Mouse (Mus musculus) liver, adult 2 months (tissue): Measurements from ENCODE around the gene Dock6. TPM values are rescaled to one million over a fixed set of nuclear protein-coding genes. Genes with fewer than 3 reads are reported as not detected.
A peak's percentile ranks its signal among the peaks of the same experiment; 100 is the strongest.
"Not testable (repeated sequence)": the region's sequence is repeated elsewhere in the genome, so short reads cannot be mapped to it uniquely, and the experiment has no call there.

Source experiments
- DNase-seq: peaks from one replicate; pipeline ENCODE4 v3.0.0-alpha.2; 2011; ENCODE audit warnings: low read depth, low spot score; ENCODE audit errors: extremely low read depth
- H3K27ac ChIP-seq: fragments of 200-500 bp; replicated peaks from 2 replicates; pipeline ENCODE4 v1.5.1; 2012; ENCODE audit warnings: low read depth, mild to moderate bottlenecking, control low read depth, inconsistent platforms, low read length; ENCODE audit not compliant: insufficient read depth
- H3K27me3 ChIP-seq: fragments of 200-500 bp; 2 replicates; pipeline ENCODE4 v1.6.1; 2012; ENCODE audit warnings: mild to moderate bottlenecking, moderate library complexity, low read length, inconsistent platforms; ENCODE audit not compliant: control insufficient read depth, insufficient read depth
- H3K36me3 ChIP-seq: fragments of 200-500 bp; 2 replicates; pipeline ENCODE4 v1.6.1; 2012; ENCODE audit warnings: low read length, inconsistent platforms; ENCODE audit not compliant: control insufficient read depth, insufficient read depth
- H3K4me1 ChIP-seq: fragments of 200-500 bp; 2 replicates; pipeline ENCODE4 v1.6.1; 2011; ENCODE audit warnings: low read length; ENCODE audit not compliant: control insufficient read depth, insufficient read depth
- H3K4me3 ChIP-seq: fragments of 200-500 bp; 2 replicates; pipeline ENCODE4 v1.5.1; 2011; ENCODE audit warnings: low read depth, mild to moderate bottlenecking, control low read depth, low read length, moderate library complexity; ENCODE audit not compliant: insufficient read depth
- H3K79me2 ChIP-seq: fragments of 200-500 bp; 2 replicates; pipeline ENCODE4 v1.6.1; 2012; ENCODE audit warnings: inconsistent platforms, mild to moderate bottlenecking, low read length, moderate library complexity; ENCODE audit not compliant: control insufficient read depth, insufficient read depth
- H3K9ac ChIP-seq: fragments of 200-500 bp; 2 replicates; pipeline ENCODE4 v1.6.1; 2012; ENCODE audit warnings: low read depth, mild to moderate bottlenecking, control low read depth, inconsistent platforms, low read length
- CTCF ChIP-seq: fragments of 200-500 bp; IDR thresholded peaks from 2 replicates; pipeline ENCODE4 v1.5.1; 2011; ENCODE audit warnings: low read depth, low read length, control low read depth
- POLR2A ChIP-seq: fragments of 200-500 bp; IDR thresholded peaks from 2 replicates; pipeline ENCODE4 v1.6.1; 2011; ENCODE audit warnings: low read length, control low read depth; ENCODE audit not compliant: insufficient read depth; ENCODE audit errors: extremely low read depth
- WGBS: fragments of 180-500 bp; shearing (Covaris S2); methylation state at CpG from one replicate; pipeline ENCODE4 v1.1.7; 2018; 5-methylcytosine and 5-hydroxymethylcytosine counted together
- polyA plus RNA-seq: library from polyadenylated mRNA; depleted of rRNA; stranded (reverse); fragments of >200 nt; gene quantifications from 2 replicates; pipeline ENCODE4 v1.2.3, GENCODE M21; 2012
- total RNA-seq: library from RNA; depleted of rRNA; stranded (reverse); fragments of >200 nt; gene quantifications from 2 replicates; pipeline ENCODE4 v1.2.3, GENCODE M21; 2014

The Dock6 gene
- total and polyA plus RNA-seq, 2 experiments, result 8.5 to 33.9 TPM

- 45% methylated on average over 8 of the region's 8 CpGs for WGBS
These were observed 59.8 kb downstream of the Dock6 start for GRCm38 (mm10) chr9:21792644-21793043.

GRCm38 (mm10) chr9:21791861-21792260 lies 60.6 kb downstream of the Dock6 start:
- Histone ChIP-seq H3K4me1 (peaks cover 10% of the 10 kb centered on the region), H3K27me3 (no peaks in the 10 kb centered on the region), H3K79me2 (peaks cover 34% of the 10 kb centered on the region), H3K36me3 (peaks cover 4% of the 10 kb centered on the region; the same call in 1 of the 2 replicates), H3K4me3 (no peak overlapping the region), H3K9ac (no peak overlapping the region), H3K27ac (no peak overlapping the region)
- DNase-seq, result peak; percentile 34
- TF ChIP-seq CTCF (no peak), POLR2A (no peak)
- WGBS, result 38% methylated on average over 8 of the region's 8 CpGs

More at GRCm38 (mm10) chr9:21792644-21793043, 59.8 kb downstream of the Dock6 start:
- no peak for DNase-seq
- TF ChIP-seq CTCF (no peak), POLR2A (no peak)
- Histone ChIP-seq H3K4me3 (no peak overlapping the region), H3K79me2 (peaks cover 41% of the 10 kb centered on the region), H3K27me3 (no peaks in the 10 kb centered on the region), H3K4me1 (peaks cover 16% of the 10 kb centered on the region), H3K27ac (no peak overlapping the region), H3K36me3 (peaks cover 4% of the 10 kb centered on the region; the same call in 1 of the 2 replicates), H3K9ac (no peak overlapping the region)

- H3K4me1 ChIP-seq, result peaks cover 8% of the 10 kb centered on the region
- H3K27me3 ChIP-seq, result no peaks in the 10 kb centered on the region
- no peak overlapping the region for H3K9ac ChIP-seq
- no peak overlapping the region for H3K4me3 ChIP-seq
- no peak overlapping the region for H3K27ac ChIP-seq
- WGBS, result 71% methylated on average over 9 of the region's 9 CpGs
- TF ChIP-seq POLR2A (no peak), CTCF (no peak)
- H3K36me3 ChIP-seq, result peaks cover 3% of the 10 kb centered on the region; the same call in 1 of the 2 replicates
- DNase-seq, result no peak
- peaks cover 23% of the 10 kb centered on the region; the same call in 1 of the 2 replicates for H3K79me2 ChIP-seq
These were observed 64.2 kb downstream of the Dock6 start for GRCm38 (mm10) chr9:21788234-21788633.

- Histone ChIP-seq H3K36me3 (peaks cover 3% of the 10 kb centered on the region; the same call in 1 of the 2 replicates), H3K9ac (no peak overlapping the region), H3K27ac (no peak overlapping the region), H3K27me3 (no peaks in the 10 kb centered on the region), H3K4me3 (no peak overlapping the region), H3K79me2 (peaks cover 19% of the 10 kb centered on the region; the same call in 1 of the 2 replicates), H3K4me1 (peaks cover 4% of the 10 kb centered on the region)
- DNase-seq, result no peak
- TF ChIP-seq POLR2A (no peak), CTCF (no peak)
- WGBS, result 79% methylated on average over 5 of the region's 5 CpGs
These were observed 64.8 kb downstream of the Dock6 start for GRCm38 (mm10) chr9:21787654-21788053.

GRCm38 (mm10) chr9:21786906-21787305 lies 65.5 kb downstream of the Dock6 start:
- Histone ChIP-seq H3K4me3 (no peak overlapping the region), H3K9ac (no peak overlapping the region), H3K36me3 (peaks cover 3% of the 10 kb centered on the region; the same call in 1 of the 2 replicates), H3K27ac (no peak overlapping the region), H3K79me2 (peaks cover 17% of the 10 kb centered on the region; the same call in 1 of the 2 replicates), H3K27me3 (no peaks in the 10 kb centered on the region), H3K4me1 (peaks cover 3% of the 10 kb centered on the region)
- no peak for DNase-seq
- WGBS, result 30% methylated on average over 6 of the region's 6 CpGs
- peak; percentile 93 for TF ChIP-seq CTCF
- no peak for TF ChIP-seq POLR2A

- H3K79me2 ChIP-seq, result peaks cover 17% of the 10 kb centered on the region; the same call in 1 of the 2 replicates
- not testable (repeated sequence) for DNase-seq, H3K36me3 ChIP-seq, H3K27me3 ChIP-seq, H3K9ac ChIP-seq, H3K4me1 ChIP-seq, H3K4me3 ChIP-seq, H3K27ac ChIP-seq
- WGBS, result 74% methylated on average over 2 of the region's 2 CpGs
These were observed 66.1 kb downstream of the Dock6 start for GRCm38 (mm10) chr9:21786309-21786708.
